Mouse (Mus musculus) forebrain, embryonic 10.5 days (tissue): ENCODE results near the gene Ric1. TPM values are rescaled to one million over a fixed set of nuclear protein-coding genes. Genes with fewer than 3 reads are reported as not detected.

ENCODE experiments used
- DNase-seq: peaks from one replicate; pipeline ENCODE4 v3.0.0-alpha.2; 2017; ENCODE audit warnings: low spot score; ENCODE audit errors: extremely low spot score
- H3K27ac ChIP-seq: fragments of 300-500 bp; sonication (generic); 2 replicates; pipeline ENCODE4 v1.5.1; 2016; ENCODE audit warnings: mild to moderate bottlenecking
- H3K27me3 ChIP-seq: fragments of 300-500 bp; sonication (generic); 2 replicates; pipeline ENCODE4 v1.6.1; 2016; ENCODE audit warnings: mild to moderate bottlenecking; ENCODE audit not compliant: poor library complexity, severe bottlenecking
- H3K36me3 ChIP-seq: fragments of 300-500 bp; sonication (generic); replicated peaks from 2 replicates; pipeline ENCODE4 v1.6.1; 2016; ENCODE audit warnings: mild to moderate bottlenecking, moderate library complexity
- H3K4me1 ChIP-seq: fragments of 300-500 bp; sonication (generic); 2 replicates; pipeline ENCODE4 v1.6.1; 2016
- H3K4me3 ChIP-seq: fragments of 300-500 bp; sonication (generic); 2 replicates; pipeline ENCODE4 v1.5.1; 2016; ENCODE audit warnings: mild to moderate bottlenecking, moderate library complexity
- H3K9me3 ChIP-seq: fragments of 300-500 bp; sonication (generic); 2 replicates; pipeline ENCODE4 v1.6.1; 2016; ENCODE audit warnings: mild to moderate bottlenecking, moderate library complexity
- WGBS: fragments of 180-500 bp; shearing (Covaris S2); methylation state at CpG from one replicate; pipeline ENCODE4 v1.1.7; 2016; 5-methylcytosine and 5-hydroxymethylcytosine counted together
- polyA plus RNA-seq: library from polyadenylated mRNA; unstranded; fragments of >200 nt; fragmentation: Nextera tagmentation; extraction: Ambion mirVana; gene quantifications from 2 replicates; pipeline ENCODE4 v1.2.1, GENCODE M21; 2016

Gene Ric1
- polyA plus RNA-seq, 1 experiment from 2014 or later: 11.7 TPM

DNA sequence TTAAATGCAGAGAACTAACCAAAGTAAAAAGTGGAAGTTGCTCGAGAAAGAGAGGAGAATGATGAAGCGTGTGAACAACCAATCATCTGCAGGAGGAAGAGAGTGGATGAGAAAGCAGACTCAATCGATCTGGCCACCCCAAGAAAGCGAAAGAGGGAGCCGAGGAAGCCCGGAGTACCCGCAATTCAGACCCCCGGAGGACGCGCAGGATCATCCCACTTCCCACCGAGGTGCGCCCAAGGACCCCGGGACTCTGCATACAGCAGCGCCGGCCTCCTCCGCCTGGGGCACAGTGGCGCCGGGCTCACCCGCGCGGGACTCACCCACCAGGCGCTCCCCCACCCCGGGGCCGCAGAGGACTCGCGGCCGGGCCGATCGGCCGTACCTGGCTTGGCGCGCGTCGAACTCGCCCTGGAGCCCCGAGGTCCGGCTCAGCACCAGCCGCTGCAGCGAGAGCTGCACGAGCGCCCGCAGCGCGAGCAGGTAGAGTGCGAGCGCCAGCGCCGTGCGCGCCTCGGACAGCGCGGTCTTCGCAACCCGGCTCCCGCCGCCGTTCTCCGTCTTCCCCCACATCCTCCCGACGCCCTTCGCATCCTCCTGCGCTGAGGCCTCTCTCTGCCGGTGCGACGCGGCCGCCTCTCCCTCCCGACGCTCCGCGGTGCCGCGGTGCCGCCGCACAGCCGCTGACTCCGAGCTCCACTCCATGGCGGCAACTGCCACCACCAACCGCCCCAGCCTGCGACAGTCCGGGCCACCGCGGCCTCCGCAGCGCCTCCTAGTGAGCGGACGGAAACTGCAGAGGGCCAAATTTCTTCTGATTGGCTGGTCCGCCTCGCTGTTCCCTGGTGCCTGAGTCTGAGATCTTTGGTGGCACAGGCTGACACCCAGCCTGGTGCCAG is 125.8 kb downstream of the Ric1 start, which contains the start of gene Ermp1:
Gene Ermp1 (minus strand): TSS at position 765 of the 899 bp plus-strand sequence.
- Histone ChIP-seq H3K27me3 (no peaks in the 10 kb centered on the region), H3K9me3 (no peaks in the 10 kb centered on the region), H3K27ac (peak within 1 kb of the TSS; percentile 94), H3K4me3 (peak within 1 kb of the TSS; percentile 89), H3K4me1 (peaks cover 4% of the 10 kb centered on the region), H3K36me3 (peaks cover 24% of the 10 kb centered on the region)
- DNase-seq: peak; percentile 95
- under 1% methylated on average over 90 of the region's 90 CpGs for WGBS

DNA sequence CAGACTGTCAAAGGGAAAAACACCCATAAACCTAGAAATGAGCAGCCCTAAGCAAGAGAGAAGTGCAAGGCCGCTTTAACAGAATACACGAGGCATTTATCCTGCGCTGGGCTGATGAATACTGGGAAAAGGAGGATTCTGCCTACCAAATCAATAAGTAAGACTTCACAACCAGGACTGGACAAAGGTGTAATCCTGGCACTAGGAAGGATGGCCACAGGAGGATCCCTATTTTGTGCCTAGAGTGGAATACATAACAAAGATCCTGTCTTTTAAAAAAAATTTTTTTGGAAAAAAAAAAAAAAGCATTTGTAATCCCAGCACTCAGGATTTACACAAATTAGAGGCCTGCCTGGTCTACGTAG is 126.5 kb downstream of the Ric1 start:
- H3K27me3 ChIP-seq: no peaks in the 10 kb centered on the region
- peaks cover 19% of the 10 kb centered on the region for H3K36me3 ChIP-seq
- peaks cover 4% of the 10 kb centered on the region for H3K4me1 ChIP-seq
- no peak for DNase-seq
- peak overlapping the region; percentile 94 for H3K27ac ChIP-seq
- H3K9me3 ChIP-seq: no peaks in the 10 kb centered on the region
- WGBS: 35% methylated on average over 4 of the region's 4 CpGs
- H3K4me3 ChIP-seq: peak overlapping the region; percentile 89

DNA sequence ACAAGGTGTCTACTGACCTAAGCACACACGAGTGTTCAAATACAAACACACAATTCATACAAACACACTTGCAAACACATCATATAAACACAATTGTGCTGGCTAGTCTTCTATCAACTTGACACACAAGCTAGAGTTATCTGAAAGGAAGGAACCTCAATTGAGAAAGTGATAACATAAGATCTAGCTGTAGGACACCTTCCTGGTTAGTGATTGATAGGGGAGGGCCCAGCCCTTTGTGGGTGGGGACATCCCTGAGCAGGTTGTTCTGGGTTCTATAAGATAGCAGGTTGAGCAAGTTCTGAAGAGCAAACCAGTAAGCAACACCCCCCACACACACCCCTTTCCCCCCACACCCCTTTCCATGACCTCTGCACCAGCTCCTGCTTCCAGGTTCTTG is 127.6 kb downstream of the Ric1 start:
- Histone ChIP-seq H3K4me1 (peaks cover 7% of the 10 kb centered on the region), H3K4me3 (no peak overlapping the region), H3K36me3 (peaks cover 15% of the 10 kb centered on the region), H3K27me3 (no peaks in the 10 kb centered on the region), H3K9me3 (no peaks in the 10 kb centered on the region), H3K27ac (no peak overlapping the region)
- WGBS: 97% methylated on average over 1 of the region's 1 CpGs
- DNase-seq: no peak

DNA sequence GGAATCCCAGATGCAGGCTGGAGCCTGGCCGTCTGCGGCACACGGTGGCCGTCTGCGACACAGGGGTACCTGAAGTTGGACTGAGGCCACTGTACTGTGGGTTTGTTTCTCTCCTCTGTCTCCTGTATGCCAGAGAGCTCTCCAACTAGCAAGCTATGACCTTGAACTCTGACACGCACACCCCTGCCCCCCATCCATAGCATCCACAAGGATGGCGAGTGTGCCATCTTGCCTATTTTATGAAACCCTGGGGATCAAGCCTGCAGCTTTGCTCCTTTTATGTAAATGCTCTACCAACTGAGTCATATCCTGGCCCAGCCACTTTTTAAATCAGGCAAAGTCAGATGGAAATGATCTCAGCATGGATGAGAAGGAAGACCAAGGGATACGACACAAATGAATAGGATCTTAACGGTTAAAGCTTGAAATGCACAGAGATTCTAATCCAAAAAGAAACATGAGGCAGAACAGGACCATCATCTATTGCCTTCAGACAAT is 131.7 kb downstream of the Ric1 start:
- 85% methylated on average over 9 of the region's 9 CpGs for WGBS
- no peaks in the 10 kb centered on the region for H3K9me3 ChIP-seq
- H3K27ac ChIP-seq: no peak overlapping the region
- H3K4me1 ChIP-seq: peaks cover 21% of the 10 kb centered on the region
- no peaks in the 10 kb centered on the region for H3K36me3 ChIP-seq
- no peak overlapping the region for H3K4me3 ChIP-seq
- H3K27me3 ChIP-seq: no peaks in the 10 kb centered on the region
- DNase-seq: no peak

DNA sequence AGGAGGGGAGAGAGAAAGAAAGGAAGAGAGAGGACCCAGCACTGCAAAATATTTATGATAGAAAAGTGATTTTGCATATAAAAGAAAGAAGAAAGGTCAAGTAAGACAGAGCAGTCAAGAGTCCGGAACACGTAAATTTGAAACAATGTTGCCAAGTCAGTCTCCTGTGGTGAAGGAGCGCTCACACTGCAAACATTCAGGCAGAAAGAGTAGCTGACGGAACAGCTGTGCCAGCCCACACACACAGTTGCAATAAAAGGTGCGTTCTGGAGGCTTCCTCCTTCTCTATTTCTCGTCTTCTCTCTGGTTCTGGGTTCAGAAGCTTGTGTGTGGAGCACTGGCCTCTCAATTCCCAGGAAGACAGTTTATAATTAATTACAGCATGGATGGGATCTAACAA is 133.1 kb downstream of the Ric1 start:
- DNase-seq: no peak
- 61% methylated on average over 6 of the region's 6 CpGs for WGBS
- H3K4me1 ChIP-seq: peaks cover 21% of the 10 kb centered on the region
- H3K9me3 ChIP-seq: no peaks in the 10 kb centered on the region
- no peak overlapping the region for H3K27ac ChIP-seq
- no peaks in the 10 kb centered on the region for H3K27me3 ChIP-seq
- no peaks in the 10 kb centered on the region for H3K36me3 ChIP-seq
- no peak overlapping the region for H3K4me3 ChIP-seq

DNA sequence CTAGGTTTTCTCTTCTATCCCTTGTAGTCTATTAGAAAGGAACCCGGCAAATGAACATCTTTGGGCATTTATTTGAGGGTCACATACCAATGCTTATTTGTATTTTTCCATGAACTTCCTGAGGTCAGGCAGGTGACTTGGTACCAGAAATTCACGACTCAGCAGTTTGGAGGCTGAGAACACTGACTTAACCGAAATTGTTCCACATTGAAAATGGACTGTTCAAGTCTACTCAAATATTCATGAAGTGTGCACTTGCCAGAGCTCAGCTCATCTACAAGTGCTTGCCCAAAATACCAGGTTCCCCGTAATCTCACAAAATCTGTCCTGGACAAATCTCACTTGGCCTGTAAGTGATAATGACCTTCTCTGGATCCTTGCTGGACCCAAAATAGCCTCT is 133.9 kb downstream of the Ric1 start:
- peaks cover 21% of the 10 kb centered on the region for H3K4me1 ChIP-seq
- no peak overlapping the region for H3K27ac ChIP-seq
- 71% methylated on average over 4 of the region's 4 CpGs for WGBS
- H3K36me3 ChIP-seq: no peaks in the 10 kb centered on the region
- no peaks in the 10 kb centered on the region for H3K9me3 ChIP-seq
- DNase-seq: no peak
- H3K4me3 ChIP-seq: no peak overlapping the region
- H3K27me3 ChIP-seq: no peaks in the 10 kb centered on the region

Other genes starting within 250 kb of the Ric1 start
- 5.0 and 5.3 TPM in 2 replicates for gene Insl6, start 196.9 kb upstream of the Ric1 start, polyA plus RNA-seq
- 0.37 and 0.81 TPM in 2 replicates for gene Rln1, start 187.6 kb upstream of the Ric1 start, polyA plus RNA-seq
- 38.0 and 39.7 TPM in 2 replicates for gene Plgrkt, start 154.9 kb upstream of the Ric1 start, polyA plus RNA-seq
- 0.29 and 0.30 TPM in 2 replicates for gene Cd274, start 154.8 kb upstream of the Ric1 start, polyA plus RNA-seq
- not detected in 2 replicates for gene Pdcd1lg2, start 111.4 kb upstream of the Ric1 start, polyA plus RNA-seq
- 17.1 and 17.6 TPM in 2 replicates for gene Ermp1, start 126.1 kb downstream of the Ric1 start, polyA plus RNA-seq
- 0.21 and 0.22 TPM in 2 replicates for gene Mlana, start 175.5 kb downstream of the Ric1 start, polyA plus RNA-seq